ENCODE assay signal across 8 mouse cellular contexts in the genomic region with DNA sequence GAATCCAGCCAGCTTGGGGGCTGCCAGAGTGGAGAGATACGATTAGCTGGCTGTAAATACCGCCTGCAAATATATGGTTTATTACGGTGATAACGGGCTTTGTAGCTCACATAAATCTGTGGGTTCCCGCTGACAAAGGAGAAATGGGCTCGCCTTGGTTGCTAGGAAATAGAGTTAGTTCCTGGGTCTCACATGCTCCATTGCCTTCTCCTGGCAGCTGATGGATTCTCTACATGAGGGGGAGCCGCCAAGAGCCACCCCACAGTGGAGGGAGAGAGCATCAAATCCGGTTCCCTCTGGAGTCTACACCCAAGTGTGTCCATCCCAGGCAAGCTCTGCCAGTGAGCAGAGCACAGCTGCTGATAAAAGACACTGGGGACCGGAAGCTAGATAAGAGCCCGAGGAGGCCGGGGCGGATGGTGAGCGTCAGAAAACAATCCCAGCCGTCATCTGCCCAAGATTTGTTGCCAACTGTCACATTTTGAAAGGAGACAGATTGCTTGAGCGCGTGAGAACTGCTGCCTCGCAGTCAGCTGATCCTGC.
DNase-seq lines count a peak whose midpoint lies in the region; ATAC-seq lines count a peak whose summit lies in the region.

No protein-coding gene starts in this region.

- ATAC-seq in granulocyte monocyte progenitor cell, adult 5-6 weeks (replicated peaks; ENCODE audit: poor library complexity, severe bottlenecking): peak; percentile 60

- peak; percentile 66 for DNase-seq in ovary, adult 18-20 months (ENCODE audit: low spot score)
- no peak for DNase-seq in ovary, postnatal 14 days (ENCODE audit: low spot score)
- DNase-seq in induced T-regulatory cell, adult 2 months (ENCODE audit: low read depth): peak; percentile 21
- DNase-seq in layer of hippocampus, postnatal 36 days: peak; percentile 70 to 78
- DNase-seq in lung, postnatal 25 days (ENCODE audit: low spot score): peak; percentile 64
- peak; percentile 49 for DNase-seq in right cerebral cortex, postnatal 4 days
- no peak for DNase-seq in natural killer cell, adult 2 months (ENCODE audit: low spot score in 2 of 2)

Comparison
In these comparisons a context has a peak if more than half of its experiments do, and no peak if none do; other contexts are left out.
1. DNase-seq: peak in ovary, adult 18-20 months (single experiment), induced T-regulatory cell, adult 2 months (single experiment), layer of hippocampus, postnatal 36 days (2 of 2), lung, postnatal 25 days (single experiment) and right cerebral cortex, postnatal 4 days (single experiment); none in ovary, postnatal 14 days (single experiment) and natural killer cell, adult 2 months (0 of 2).